Mouse (Mus musculus) adrenal gland, adult 2 months (tissue): ENCODE data around the gene Sco2. TPM values are rescaled to one million over a fixed set of nuclear protein-coding genes. Genes with fewer than 3 reads are reported as not detected.

Source experiments
- DNase-seq: peaks from one replicate; pipeline ENCODE4 v3.0.0; 2021
- polyA plus RNA-seq: library from polyadenylated mRNA; depleted of rRNA; stranded (reverse); fragments of >200 nt; gene quantifications from 2 replicates; pipeline ENCODE4 v1.2.3, GENCODE M21; 2012; rRNA removed
- total RNA-seq, 2 experiments: library from RNA; stranded (reverse); gene quantifications; 2 replicates each; pipeline ENCODE4 v1.2.3; 2021

The Sco2 gene
- total and polyA plus RNA-seq, 3 experiments, result 33.9 to 73.3 (median 36.2) TPM

- DNase-seq, result no peak
These were observed 50.0 kb downstream of the Sco2 start for GRCm38 (mm10) chr15:89323656-89324055.

GRCm38 (mm10) chr15:89322670-89323522, 50.8 kb downstream of the Sco2 start, which contains the start of gene Adm2:
Gene Adm2 (plus strand): TSS chr15:89322720.
- DNase-seq, result no peak

Other genes with a start within 250 kb of the Sco2 start
- 10 to 100 TPM; 10.9 to 11.2 TPM for gene Hdac10, start 245.1 kb downstream of the Sco2 start, total RNA-seq
- gene Hdac10, start 245.1 kb downstream of the Sco2 start, polyA plus RNA-seq, result 29.7 and 30.3 TPM in 2 replicates
- 10 to 100 TPM in 1 of 2 experiments, 1 to 10 TPM in 1; 6.7 to 10.2 TPM for gene Mapk12, start 233.1 kb downstream of the Sco2 start, total RNA-seq
- gene Mapk12, start 233.1 kb downstream of the Sco2 start, polyA plus RNA-seq, result 5.9 and 9.1 TPM in 2 replicates
- gene Mapk11, start 224.2 kb downstream of the Sco2 start, total RNA-seq, result 1 to 10 TPM; 2.5 to 3.6 TPM
- 4.1 and 4.4 TPM in 2 replicates for gene Mapk11, start 224.2 kb downstream of the Sco2 start, polyA plus RNA-seq
- 100 to 1,000 TPM in 1 of 2 experiments, 10 to 100 TPM in 1; 94.8 to 118 TPM for gene Plxnb2, start 193.1 kb downstream of the Sco2 start, total RNA-seq
- gene Plxnb2, start 193.1 kb downstream of the Sco2 start, polyA plus RNA-seq, result 168 and 182 TPM in 2 replicates
- gene Dennd6b, start 177.3 kb downstream of the Sco2 start, total RNA-seq, result 1 to 10 TPM; 5.2 to 5.7 TPM
- 24.0 and 24.9 TPM in 2 replicates for gene Dennd6b, start 177.3 kb downstream of the Sco2 start, polyA plus RNA-seq
- 10 to 100 TPM; 38.6 to 54.4 TPM for gene Ppp6r2, start 162.3 kb downstream of the Sco2 start, total RNA-seq
- gene Ppp6r2, start 162.3 kb downstream of the Sco2 start, polyA plus RNA-seq, result 565 and 749 TPM in 2 replicates
- gene Sbf1, start 58.5 kb downstream of the Sco2 start, total RNA-seq, result 10 to 100 TPM; 75.8 to 80.8 TPM
- 171 and 187 TPM in 2 replicates for gene Sbf1, start 58.5 kb downstream of the Sco2 start, polyA plus RNA-seq
- not detected for gene Adm2, start 51.1 kb downstream of the Sco2 start, total RNA-seq
- gene Adm2, start 51.1 kb downstream of the Sco2 start, polyA plus RNA-seq, result 0.17 TPM in 1 of 2 replicates, not detected in the other
- gene Miox, start 39.4 kb downstream of the Sco2 start, total RNA-seq, result not detected
- 0.21 and 0.92 TPM in 2 replicates for gene Miox, start 39.4 kb downstream of the Sco2 start, polyA plus RNA-seq
- gene Lmf2, start 18.2 kb downstream of the Sco2 start, total RNA-seq, result 10 to 100 TPM; 37.1 to 40.2 TPM
- 58.0 and 63.1 TPM in 2 replicates for gene Lmf2, start 18.2 kb downstream of the Sco2 start, polyA plus RNA-seq
- gene Ncaph2, start 18.1 kb downstream of the Sco2 start, total RNA-seq, result 10 to 100 TPM; 61.7 to 74.8 TPM
- gene Ncaph2, start 18.1 kb downstream of the Sco2 start, polyA plus RNA-seq, result 101 and 102 TPM in 2 replicates
- under 1 TPM in 1 of 2 experiments, not detected in 1; 0.26 TPM for gene Tymp, start 3.2 kb upstream of the Sco2 start, total RNA-seq
- 9.9 and 10.1 TPM in 2 replicates for gene Tymp, start 3.2 kb upstream of the Sco2 start, polyA plus RNA-seq
- under 1 TPM in 1 of 2 experiments, not detected in 1; 0.52 TPM for gene Odf3b, start 5.4 kb upstream of the Sco2 start, total RNA-seq
- gene Odf3b, start 5.4 kb upstream of the Sco2 start, polyA plus RNA-seq, result 2.0 TPM in 2 replicates
- not detected for gene Klhdc7b, start 11.1 kb upstream of the Sco2 start, total RNA-seq
- not detected in 2 replicates for gene Klhdc7b, start 11.1 kb upstream of the Sco2 start, polyA plus RNA-seq
- not detected for gene Syce3, start 36.7 kb upstream of the Sco2 start, total RNA-seq
- not detected in 2 replicates for gene Syce3, start 36.7 kb upstream of the Sco2 start, polyA plus RNA-seq
- 100 to 1,000 TPM; 139 to 200 TPM for gene Cpt1b, start 52.0 kb upstream of the Sco2 start, total RNA-seq
- 116 and 120 TPM in 2 replicates for gene Cpt1b, start 52.0 kb upstream of the Sco2 start, polyA plus RNA-seq
- 1 to 10 TPM in 1 of 2 experiments, under 1 TPM in 1; 0.95 to 2.3 TPM for gene C730034F03Rik, start 55.7 kb upstream of the Sco2 start, total RNA-seq
- 0.29 and 0.52 TPM in 2 replicates for gene C730034F03Rik, start 55.7 kb upstream of the Sco2 start, polyA plus RNA-seq
- 1 to 10 TPM in 1 of 2 experiments, not detected in 1; 5.8 TPM for gene Gm44502, start 55.9 kb upstream of the Sco2 start, total RNA-seq
- gene Gm44502, start 55.9 kb upstream of the Sco2 start, polyA plus RNA-seq, result 8.2 and 10.6 TPM in 2 replicates
- 10 to 100 TPM; 50.7 to 66.8 TPM for gene Chkb, start 56.1 kb upstream of the Sco2 start, total RNA-seq
- 39.4 and 52.6 TPM in 2 replicates for gene Chkb, start 56.1 kb upstream of the Sco2 start, polyA plus RNA-seq
- 10 to 100 TPM in 1 of 2 experiments, 1 to 10 TPM in 1; 8.7 to 10.5 TPM for gene Mapk8ip2, start 80.1 kb upstream of the Sco2 start, total RNA-seq
- gene Mapk8ip2, start 80.1 kb upstream of the Sco2 start, polyA plus RNA-seq, result 4.4 and 7.1 TPM in 2 replicates
- gene Arsa, start 103.6 kb upstream of the Sco2 start, total RNA-seq, result 10 to 100 TPM; 16.6 to 24.5 TPM
- gene Arsa, start 103.6 kb upstream of the Sco2 start, polyA plus RNA-seq, result 57.6 and 67.8 TPM in 2 replicates
- 10 to 100 TPM; 32.7 to 36.9 TPM for gene Shank3, start 125.8 kb upstream of the Sco2 start, total RNA-seq
- 50.9 and 64.1 TPM in 2 replicates for gene Shank3, start 125.8 kb upstream of the Sco2 start, polyA plus RNA-seq
- gene Acr, start 194.5 kb upstream of the Sco2 start, total RNA-seq, result under 1 TPM in 1 of 2 experiments, not detected in 1; 0.26 TPM
- gene Acr, start 194.5 kb upstream of the Sco2 start, polyA plus RNA-seq, result 1.3 and 1.5 TPM in 2 replicates
- 10 to 100 TPM in 1 of 2 experiments, 1 to 10 TPM in 1; 8.6 to 10.3 TPM for gene Rabl2, start 218.1 kb upstream of the Sco2 start, total RNA-seq
- 6.4 and 7.2 TPM in 2 replicates for gene Rabl2, start 218.1 kb upstream of the Sco2 start, polyA plus RNA-seq